Mouse (Mus musculus): ENCODE measurements around the gene Sez6.

The Sez6 gene

GRCm38 (mm10) chr11:77906097-77906687, 24.4 kb upstream of the Sez6 start:
- DNase-seq, result peak; percentile 24

- DNase-seq, result no peak
Measured at GRCm38 (mm10) chr11:77906747-77907174, 23.8 kb upstream of the Sez6 start.

GRCm38 (mm10) chr11:77908468-77908867, 22.1 kb upstream of the Sez6 start:
- DNase-seq, result peak; percentile 20

GRCm38 (mm10) chr11:77909376-77909775, 21.2 kb upstream of the Sez6 start:
- DNase-seq, result no peak

GRCm38 (mm10) chr11:77909776-77910175, 20.8 kb upstream of the Sez6 start:
- DNase-seq, result no peak

GRCm38 (mm10) chr11:77913505-77913904, 17.1 kb upstream of the Sez6 start:
- no peak for DNase-seq

- DNase-seq, result no peak
Measured at GRCm38 (mm10) chr11:77914598-77915260, 15.9 kb upstream of the Sez6 start.

- DNase-seq, result no peak
Measured at GRCm38 (mm10) chr11:77916741-77917140, 13.9 kb upstream of the Sez6 start.

GRCm38 (mm10) chr11:77917166-77917565, 13.4 kb upstream of the Sez6 start:
- DNase-seq, result no peak

- DNase-seq, result no peak
Measured at GRCm38 (mm10) chr11:77923285-77923684, 7.3 kb upstream of the Sez6 start.

GRCm38 (mm10) chr11:77925836-77926657, 4.6 kb upstream of the Sez6 start:
- DNase-seq, result no peak

GRCm38 (mm10) chr11:77926666-77927065, 3.9 kb upstream of the Sez6 start:
- no peak for DNase-seq

GRCm38 (mm10) chr11:77927837-77928236, 2.8 kb upstream of the Sez6 start:
- DNase-seq, result no peak

GRCm38 (mm10) chr11:77931541-77932433, 1.2 kb downstream of the Sez6 start:
- no peak for DNase-seq

GRCm38 (mm10) chr11:77932576-77932975, 2.0 kb downstream of the Sez6 start:
- no peak for DNase-seq

GRCm38 (mm10) chr11:77934111-77934521, 3.5 kb downstream of the Sez6 start:
- DNase-seq, result no peak

- no peak for DNase-seq
Measured at GRCm38 (mm10) chr11:77934568-77935311, 4.1 kb downstream of the Sez6 start.

- DNase-seq, result no peak
Measured at GRCm38 (mm10) chr11:77936846-77937245, 6.2 kb downstream of the Sez6 start.

- DNase-seq, result no peak
Measured at GRCm38 (mm10) chr11:77937649-77938410, 7.2 kb downstream of the Sez6 start.

- DNase-seq, result no peak
Measured at GRCm38 (mm10) chr11:77942230-77942629, 11.6 kb downstream of the Sez6 start.

- DNase-seq, result no peak
Measured at GRCm38 (mm10) chr11:77947860-77948259, 17.3 kb downstream of the Sez6 start.
